Mouse (Mus musculus): ENCODE data around the gene Cir1. TPM values are rescaled to one million over a fixed set of nuclear protein-coding genes. Genes with fewer than 3 reads are reported as not detected.

The Cir1 gene
- polyA plus RNA-seq, 1 experiment from 2014 or later, result 19.6 TPM

DNA sequence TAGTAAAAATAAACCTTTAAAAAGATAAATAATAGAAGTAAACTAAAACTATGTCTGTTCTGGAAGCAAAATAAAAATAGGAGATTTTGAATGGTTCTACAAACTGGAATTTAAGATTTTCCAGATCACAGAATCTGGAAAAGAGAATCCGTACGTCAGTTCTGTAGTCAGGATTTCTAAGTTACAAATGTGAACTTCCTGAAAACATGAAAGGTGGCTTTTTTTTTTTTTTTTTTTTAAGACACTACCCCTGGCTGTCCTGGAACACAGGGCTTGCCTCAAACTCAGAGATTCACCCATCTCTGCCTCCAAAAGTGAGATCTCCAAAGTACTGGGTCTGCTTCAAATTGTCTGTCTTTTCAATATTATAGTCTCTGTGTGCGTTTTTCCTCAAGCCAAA is 1.8 kb upstream of the Cir1 start:
- no peaks in the 10 kb centered on the region; the same call in 1 of the 2 replicates for H3K36me3 ChIP-seq (ENCODE audit: control insufficient read depth, insufficient read depth, low read length)
- no peak for DNase-seq (ENCODE audit: low spot score)
- H3K27ac ChIP-seq (replicated peaks), result no peak overlapping the region
- no peak for TF ChIP-seq EP300 (optimal IDR thresholded peaks at IDR 0.05)
- no peak for TF ChIP-seq CTCF (IDR thresholded peaks at IDR 0.05; ENCODE audit: low read depth)
- no peak for ATAC-seq (ENCODE audit: low FRiP score, low TSS enrichment)
- H3K9me3 ChIP-seq (ENCODE audit: control insufficient read depth, low read length), result no peaks in the 10 kb centered on the region
- no peak overlapping the region for H3K4me2 ChIP-seq (replicated peaks; ENCODE audit: low read depth)
- 91% methylated on average over 3 of the region's 3 CpGs for WGBS
- H3K27me3 ChIP-seq (ENCODE audit: control insufficient read depth, insufficient read depth, low read length), result no peaks in the 10 kb centered on the region
- H3K9ac ChIP-seq (ENCODE audit: low read length), result no peak overlapping the region
- no peak overlapping the region for H3K4me3 ChIP-seq (ENCODE audit: low read depth, low read length)
- 0 out of 2 replicates have a peak, but pooled peaks cover 2% of the 10 kb centered on the region for H3K4me1 ChIP-seq (replicated peaks; ENCODE audit: control insufficient read depth, insufficient read depth)

- Histone ChIP-seq H3K9ac (ENCODE audit: low read length) (peak overlapping the region; percentile 47; the same call in 1 of the 2 replicates), H3K36me3 (ENCODE audit: control insufficient read depth, insufficient read depth, low read length) (peaks cover 3% of the 10 kb centered on the region; the same call in 1 of the 2 replicates), H3K4me1 (replicated peaks; ENCODE audit: control insufficient read depth, insufficient read depth) (0 out of 2 replicates have a peak, but pooled peaks cover 2% of the 10 kb centered on the region), H3K27me3 (ENCODE audit: control insufficient read depth, insufficient read depth, low read length) (no peaks in the 10 kb centered on the region), H3K9me3 (ENCODE audit: control insufficient read depth, low read length) (no peaks in the 10 kb centered on the region), H3K27ac (replicated peaks) (peak overlapping the region; percentile 81), H3K4me2 (replicated peaks; ENCODE audit: low read depth) (peak overlapping the region; percentile 63), H3K4me3 (ENCODE audit: low read depth, low read length) (peak overlapping the region; percentile 81)
- 16% methylated on average over 14 of the region's 14 CpGs for WGBS
- DNase-seq (ENCODE audit: low spot score) (peak; percentile 38), ATAC-seq (ENCODE audit: low FRiP score, low TSS enrichment) (peak; percentile 60)
- no peak for TF ChIP-seq EP300 (optimal IDR thresholded peaks at IDR 0.05)
- TF ChIP-seq CTCF (IDR thresholded peaks at IDR 0.05; ENCODE audit: low read depth), result no peak
Observed at GRCm38 (mm10) chr2:73313117-73313501, 608 bp upstream of the Cir1 start.

GRCm38 (mm10) chr2:73306006-73306405 is 6.5 kb downstream of the Cir1 start:
- no peaks in the 10 kb centered on the region for H3K9me3 ChIP-seq (ENCODE audit: control insufficient read depth, low read length)
- H3K36me3 ChIP-seq (ENCODE audit: control insufficient read depth, insufficient read depth, low read length), result peaks cover 16% of the 10 kb centered on the region
- H3K27ac ChIP-seq (replicated peaks), result no peak overlapping the region
- H3K4me3 ChIP-seq (ENCODE audit: low read depth, low read length), result no peak overlapping the region
- H3K4me1 ChIP-seq (replicated peaks; ENCODE audit: control insufficient read depth, insufficient read depth), result no peaks in the 10 kb centered on the region
- H3K9ac ChIP-seq (ENCODE audit: low read length), result no peak overlapping the region
- TF ChIP-seq CTCF (IDR thresholded peaks at IDR 0.05; ENCODE audit: low read depth) (no peak), EP300 (optimal IDR thresholded peaks at IDR 0.05) (no peak)
- WGBS, result 92% methylated on average over 7 of the region's 7 CpGs
- H3K4me2 ChIP-seq (replicated peaks; ENCODE audit: low read depth), result no peak overlapping the region
- H3K27me3 ChIP-seq (ENCODE audit: control insufficient read depth, insufficient read depth, low read length), result no peaks in the 10 kb centered on the region
- DNase-seq (ENCODE audit: low spot score) (no peak), ATAC-seq (ENCODE audit: low FRiP score, low TSS enrichment) (no peak)

DNA sequence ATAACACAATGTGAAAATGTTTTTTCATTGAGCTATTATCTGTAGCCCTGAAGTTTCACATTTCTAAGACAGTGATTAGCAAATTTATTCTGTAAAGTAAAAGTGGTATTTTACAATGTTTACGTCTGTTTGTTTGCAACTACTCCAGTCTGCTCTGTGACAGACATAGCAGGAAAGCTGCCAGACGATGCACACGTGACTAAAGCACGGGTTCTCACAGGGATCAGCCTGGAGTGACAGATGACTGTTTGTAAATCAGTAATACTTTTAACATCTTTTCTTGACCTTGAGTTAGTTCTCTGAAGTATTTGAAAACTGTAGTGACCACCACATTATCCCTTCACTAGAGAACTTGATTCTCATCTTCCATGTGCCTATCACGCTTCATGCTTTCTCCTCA is 8.0 kb downstream of the Cir1 start:
- Histone ChIP-seq H3K9me3 (ENCODE audit: control insufficient read depth, low read length) (no peaks in the 10 kb centered on the region), H3K36me3 (ENCODE audit: control insufficient read depth, insufficient read depth, low read length) (peaks cover 16% of the 10 kb centered on the region)
- 78% methylated on average over 5 of the region's 5 CpGs for WGBS

DNA sequence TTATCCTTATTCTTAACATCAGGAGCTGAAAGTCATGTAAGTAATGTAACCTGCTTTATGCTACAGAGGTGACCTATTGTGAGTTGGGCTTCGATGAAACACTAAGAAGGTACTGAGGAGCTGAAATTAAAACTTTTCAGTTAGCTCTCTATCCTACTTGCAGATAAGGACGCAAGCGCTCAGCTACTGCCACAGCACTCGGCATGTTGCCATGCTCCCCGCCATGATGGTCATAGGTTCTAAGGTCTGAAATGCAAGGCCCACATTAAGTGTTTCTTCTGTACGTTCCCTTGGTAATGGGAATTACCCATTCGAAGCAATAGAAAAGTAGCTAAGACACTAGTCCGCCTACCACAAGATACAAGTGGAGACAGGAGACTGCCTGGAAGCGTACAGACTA is 9.8 kb downstream of the Cir1 start:
- Histone ChIP-seq H3K9ac (ENCODE audit: low read length) (no peak overlapping the region), H3K27ac (replicated peaks) (no peak overlapping the region), H3K4me1 (replicated peaks; ENCODE audit: control insufficient read depth, insufficient read depth) (no peaks in the 10 kb centered on the region), H3K27me3 (ENCODE audit: control insufficient read depth, insufficient read depth, low read length) (no peaks in the 10 kb centered on the region), H3K36me3 (ENCODE audit: control insufficient read depth, insufficient read depth, low read length) (peaks cover 12% of the 10 kb centered on the region), H3K4me2 (replicated peaks; ENCODE audit: low read depth) (no peak overlapping the region), H3K9me3 (ENCODE audit: control insufficient read depth, low read length) (no peaks in the 10 kb centered on the region), H3K4me3 (ENCODE audit: low read depth, low read length) (no peak overlapping the region)
- ATAC-seq (ENCODE audit: low FRiP score, low TSS enrichment) (no peak), DNase-seq (ENCODE audit: low spot score) (no peak)
- WGBS, result 89% methylated on average over 9 of the region's 9 CpGs
- TF ChIP-seq EP300 (optimal IDR thresholded peaks at IDR 0.05) (no peak), CTCF (IDR thresholded peaks at IDR 0.05; ENCODE audit: low read depth) (no peak)

More for the DNA sequence above, 8.0 kb downstream of the Cir1 start:
- Histone ChIP-seq H3K4me1 (replicated peaks; ENCODE audit: control insufficient read depth, insufficient read depth) (no peaks in the 10 kb centered on the region), H3K27ac (replicated peaks) (no peak overlapping the region), H3K4me2 (replicated peaks; ENCODE audit: low read depth) (no peak overlapping the region), H3K27me3 (ENCODE audit: control insufficient read depth, insufficient read depth, low read length) (no peaks in the 10 kb centered on the region), H3K4me3 (ENCODE audit: low read depth, low read length) (no peak overlapping the region), H3K9ac (ENCODE audit: low read length) (no peak overlapping the region)
- DNase-seq (ENCODE audit: low spot score) (no peak), ATAC-seq (ENCODE audit: low FRiP score, low TSS enrichment) (no peak)
- no peak for TF ChIP-seq CTCF (IDR thresholded peaks at IDR 0.05; ENCODE audit: low read depth)
- no peak for TF ChIP-seq EP300 (optimal IDR thresholded peaks at IDR 0.05)

- 45% methylated on average over 1 of the region's 1 CpGs for WGBS
Observed at GRCm38 (mm10) chr2:73301979-73302378, 10.5 kb downstream of the Cir1 start.

More at GRCm38 (mm10) chr2:73301979-73302378, 10.5 kb downstream of the Cir1 start:
- no peaks in the 10 kb centered on the region for H3K4me1 ChIP-seq (replicated peaks; ENCODE audit: control insufficient read depth, insufficient read depth)
- H3K9ac ChIP-seq (ENCODE audit: low read length), result no peak overlapping the region
- no peak overlapping the region for H3K4me2 ChIP-seq (replicated peaks; ENCODE audit: low read depth)
- H3K9me3 ChIP-seq (ENCODE audit: control insufficient read depth, low read length), result no peaks in the 10 kb centered on the region
- peaks cover 10% of the 10 kb centered on the region for H3K36me3 ChIP-seq (ENCODE audit: control insufficient read depth, insufficient read depth, low read length)
- H3K27ac ChIP-seq (replicated peaks), result no peak overlapping the region
- no peak for TF ChIP-seq CTCF (IDR thresholded peaks at IDR 0.05; ENCODE audit: low read depth)
- no peak for TF ChIP-seq EP300 (optimal IDR thresholded peaks at IDR 0.05)
- H3K27me3 ChIP-seq (ENCODE audit: control insufficient read depth, insufficient read depth, low read length), result no peaks in the 10 kb centered on the region
- no peak for ATAC-seq (ENCODE audit: low FRiP score, low TSS enrichment)
- no peak overlapping the region for H3K4me3 ChIP-seq (ENCODE audit: low read depth, low read length)
- no peak for DNase-seq (ENCODE audit: low spot score)
